Mouse (Mus musculus) layer of hippocampus, postnatal 14 days (tissue): ENCODE measurements around the gene Slc46a2. TPM values are rescaled to one million over a fixed set of nuclear protein-coding genes. Genes with fewer than 3 reads are reported as not detected.

Source experiments
- DNase-seq, 2 experiments: peaks; one replicate each; pipeline ENCODE4 v3.0.0; 2021 to 2022; ENCODE audit warnings: low spot score in 2 of 2, mixed read lengths in 1 of 2
- long read RNA-seq, 2 experiments: library from polyadenylated mRNA; stranded (forward); transcript quantifications; one replicate each; pipeline ENCODE4 v2.0.0; 2021
- total RNA-seq, 2 experiments: library from RNA; stranded (reverse); gene quantifications; 2 replicates each; pipeline ENCODE4 v1.2.3; 2021

The Slc46a2 gene
- not detected for total RNA-seq
- long read RNA-seq, experiment 1, partial matches to known transcripts = 0 of 1 reads
- long read RNA-seq, experiment 1, other reads (novel, unspliced or antisense) = 1 of 1 reads
- long read RNA-seq, experiment 2 = 0 reads

- DNase-seq = no peak
These were observed at the start of gene Slc46a2 for GRCm38 (mm10) chr4:59914608-59915403. Gene Slc46a2, minus strand, starts transcription at chr4:59915056.

GRCm38 (mm10) chr4:59963405-59964344 lies 48.8 kb upstream of the Slc46a2 start, which contains the start of gene Mup6:
Gene Mup6, plus strand, starts transcription at chr4:59964294.
- no peak for DNase-seq

DNA sequence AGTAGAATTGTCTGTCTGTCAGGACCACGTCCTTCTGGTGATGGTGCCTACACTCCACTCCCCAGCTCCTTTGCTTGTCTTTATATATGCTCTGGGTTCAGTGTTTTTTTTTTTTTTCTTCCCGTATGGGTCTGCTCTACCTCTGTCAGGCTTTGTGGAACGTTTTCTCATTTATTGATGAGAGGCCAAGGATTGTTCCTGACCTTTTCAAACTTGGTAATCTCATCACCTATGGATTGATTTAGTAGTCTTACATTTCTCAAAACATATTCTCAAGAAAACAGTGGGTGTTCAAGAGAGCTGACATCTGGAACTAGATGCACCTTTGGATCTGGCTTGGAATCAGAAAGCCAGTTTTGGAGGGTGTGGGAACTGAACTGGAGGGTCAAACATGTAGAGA lies 45.8 kb upstream of the Slc46a2 start, which contains the start of gene Mup4:
Gene Mup4, minus strand, starts transcription at position 101 of the 400 bp plus-strand sequence.
- no peak for DNase-seq

DNA sequence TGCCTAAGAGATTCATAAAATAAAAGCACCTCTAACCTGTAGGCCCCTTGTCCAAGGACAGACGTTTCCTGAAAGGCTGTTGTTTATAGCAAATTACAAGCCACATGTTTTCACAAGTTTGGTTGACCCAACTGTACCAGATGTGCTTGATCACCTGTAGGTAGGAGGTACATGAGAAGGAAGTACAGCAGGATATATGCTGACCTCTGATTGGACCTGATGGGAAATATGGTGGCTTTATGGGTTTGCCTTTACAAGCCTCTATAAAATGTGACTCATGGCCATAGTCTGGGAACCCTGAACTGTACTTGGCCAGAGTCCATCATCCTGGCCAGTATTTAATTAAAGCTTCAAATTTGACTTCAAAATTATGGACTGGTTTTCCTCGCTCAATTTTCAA lies 22.7 kb upstream of the Slc46a2 start:
- DNase-seq = no peak

GRCm38 (mm10) chr4:59932505-59933281 lies 17.8 kb upstream of the Slc46a2 start:
- DNase-seq = peak; percentile 11 to 15

DNA sequence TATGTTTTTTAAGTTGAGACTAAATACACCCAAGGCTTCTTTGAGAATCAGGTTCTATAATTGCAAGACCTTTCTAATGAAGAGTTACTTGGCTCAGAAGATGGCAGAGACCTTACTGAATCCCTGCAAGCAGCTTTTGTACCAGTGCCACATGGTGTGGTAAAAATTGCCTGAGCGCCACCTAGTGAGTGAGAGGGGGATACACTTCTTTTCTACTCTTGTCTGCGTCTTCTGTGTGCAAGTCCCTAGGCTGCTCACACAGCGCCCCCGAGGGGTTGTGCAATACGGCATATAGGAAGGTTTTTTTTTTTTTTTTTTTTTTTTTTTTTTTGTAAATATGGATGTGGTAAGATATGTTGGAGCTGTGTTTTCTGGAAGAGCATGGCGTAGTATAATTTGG lies 13.5 kb upstream of the Slc46a2 start:
- peak; percentile 67 to 85 for DNase-seq

DNA sequence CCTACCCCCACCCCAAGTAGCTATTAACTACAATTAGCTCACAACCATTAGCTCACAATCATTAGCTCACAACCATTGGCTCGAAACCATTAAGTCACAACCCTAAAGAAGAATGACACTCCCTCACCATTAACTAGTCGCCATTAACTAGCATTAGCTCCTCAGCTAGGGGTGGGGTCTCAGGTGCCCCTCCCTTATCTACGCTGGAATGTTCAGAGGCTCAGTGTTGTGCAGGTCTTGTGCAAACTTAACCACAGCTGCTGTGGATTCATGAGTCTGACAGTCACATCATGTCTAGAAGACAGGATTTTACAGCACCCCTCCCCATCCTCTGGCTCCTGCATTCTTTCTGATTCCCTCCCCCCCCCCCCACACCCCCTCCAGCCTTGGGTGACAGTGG lies 12.8 kb upstream of the Slc46a2 start:
- no peak for DNase-seq

DNA sequence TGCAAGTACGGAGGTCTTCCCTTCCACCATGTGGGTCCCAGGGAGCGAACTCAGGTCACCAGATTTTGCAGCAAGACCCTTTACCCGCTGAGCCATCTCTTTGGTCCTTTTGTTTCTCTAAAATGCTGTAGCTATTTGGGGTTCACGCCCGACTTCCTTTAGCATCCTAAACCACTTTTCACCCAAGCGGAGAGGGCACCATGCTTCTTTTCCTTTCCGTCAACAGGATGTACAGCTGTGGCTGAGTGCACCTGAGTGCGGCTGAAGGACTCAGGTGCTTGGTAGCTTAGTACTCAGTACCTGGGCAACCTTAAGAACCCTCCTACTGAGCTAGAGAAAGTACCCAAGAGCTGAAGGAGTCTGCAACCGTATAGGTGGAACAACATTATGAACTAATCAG lies 10.2 kb upstream of the Slc46a2 start:
- DNase-seq = no peak

DNA sequence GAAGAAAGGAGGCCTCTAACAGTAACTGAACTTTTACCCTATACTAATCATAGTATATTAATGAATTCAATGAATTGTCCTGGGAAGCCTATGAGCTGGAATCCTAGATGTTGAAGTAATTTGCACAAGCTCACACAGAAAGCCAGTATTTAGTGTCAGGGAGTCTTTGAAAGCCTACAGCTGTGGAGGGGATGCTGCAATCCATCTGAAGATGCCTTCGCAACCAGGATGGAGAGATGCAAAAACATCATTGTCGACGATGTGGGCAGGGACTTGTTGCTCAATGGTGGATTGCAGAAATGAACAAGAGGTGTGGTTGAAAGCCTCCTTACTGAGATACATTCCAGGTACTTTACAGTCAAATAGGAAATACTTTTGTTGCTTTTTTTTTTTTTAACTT lies 3.1 kb upstream of the Slc46a2 start:
- no peak for DNase-seq

- DNase-seq = no peak
These were observed 6.1 kb downstream of the Slc46a2 start for GRCm38 (mm10) chr4:59908785-59909184.

GRCm38 (mm10) chr4:59907657-59908230 lies 7.1 kb downstream of the Slc46a2 start:
- no peak for DNase-seq

DNA sequence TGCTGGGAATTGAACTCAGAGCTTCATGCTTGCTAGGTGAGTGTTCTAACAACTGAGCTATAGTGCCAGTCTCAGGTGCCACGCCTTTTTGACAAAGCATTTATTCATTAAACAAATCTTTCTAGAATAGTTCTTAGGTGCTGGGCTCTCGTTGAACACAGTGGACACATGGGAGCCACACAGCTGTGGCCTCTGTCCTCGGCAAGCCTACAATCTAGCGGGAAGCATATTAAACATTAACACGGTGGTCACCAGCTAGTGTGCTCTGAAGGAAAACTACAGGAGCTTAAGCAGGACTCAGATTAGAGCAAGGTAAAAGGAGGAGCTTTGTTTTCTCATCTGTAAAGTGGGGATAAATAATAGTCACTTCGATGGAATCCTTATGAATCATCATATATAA lies 7.8 kb downstream of the Slc46a2 start:
- no peak for DNase-seq

GRCm38 (mm10) chr4:59902547-59902946 lies 12.3 kb downstream of the Slc46a2 start:
- no peak for DNase-seq

GRCm38 (mm10) chr4:59901810-59902209 lies 13.0 kb downstream of the Slc46a2 start:
- no peak for DNase-seq

GRCm38 (mm10) chr4:59898521-59898919 lies 16.3 kb downstream of the Slc46a2 start:
- no peak for DNase-seq

- DNase-seq = no peak
These were observed 16.9 kb downstream of the Slc46a2 start for GRCm38 (mm10) chr4:59897814-59898520.

GRCm38 (mm10) chr4:59896000-59896399 lies 18.9 kb downstream of the Slc46a2 start:
- no peak for DNase-seq

- no peak for DNase-seq
These were observed 19.8 kb downstream of the Slc46a2 start for GRCm38 (mm10) chr4:59894977-59895575.

DNA sequence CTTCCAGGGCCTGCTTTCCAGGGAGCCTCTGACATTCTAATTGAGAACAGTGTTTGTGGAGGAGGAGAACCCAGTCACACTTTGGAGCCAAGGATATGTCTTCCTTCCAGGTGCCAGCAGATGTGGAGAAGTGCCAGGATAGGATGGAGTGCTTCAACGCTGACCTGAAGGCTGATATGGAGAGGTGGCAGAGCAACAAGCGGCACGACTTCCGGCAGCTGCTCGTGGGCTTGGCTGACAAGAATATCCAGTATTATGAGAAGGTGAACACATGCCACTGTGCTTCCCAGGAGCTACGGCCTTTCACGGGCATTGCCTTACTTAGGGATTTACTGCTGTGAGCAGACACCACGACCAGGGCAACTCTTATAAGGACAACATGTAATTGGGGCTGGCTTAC lies 20.4 kb downstream of the Slc46a2 start:
- no peak for DNase-seq
